Mouse (Mus musculus) regulatory T cell (primary cell): ENCODE results near the gene Dapk1.

Experiments used
- in situ Hi-C: fragments of 300-600 bp; cut with MboI, MseI; formaldehyde crosslinking; loops from one replicate; pipeline ENCODE4 v1.15.1; 2025; ENCODE audit warnings: high pct_unique_total_duplicates

Dapk1 gene

GRCm38 (mm10) chr13:60789466-60789865, 187.7 kb downstream of the Dapk1 start:
- in situ Hi-C loops = no loop called here

GRCm38 (mm10) chr13:60802749-60803148, 201.0 kb downstream of the Dapk1 start, which contains the start of gene Ctsll3:
TSS of gene Ctsll3 (minus strand) at chr13:60802849.
- in situ Hi-C loops = no loop called here

GRCm38 (mm10) chr13:60809690-60810089, 207.9 kb downstream of the Dapk1 start:
- in situ Hi-C loops = no loop called here

- in situ Hi-C loops = no loop called here
Measured at GRCm38 (mm10) chr13:60812768-60813167, 211.0 kb downstream of the Dapk1 start.
